Mouse (Mus musculus) lung, embryonic 16.5 days (tissue): ENCODE results near the gene Epha6. TPM values are rescaled to one million over a fixed set of nuclear protein-coding genes. Genes with fewer than 3 reads are reported as not detected.

Experiments used
- ATAC-seq: fragments of 200-750 bp; cut with Nextera tagmentation; 2 replicates; pipeline ENCODE4 v1.8.0; 2017; ENCODE audit warnings: low read depth, mild to moderate bottlenecking, moderate library complexity
- H3K27ac ChIP-seq: fragments of 300-500 bp; sonication (generic); 2 replicates; pipeline ENCODE4 v1.5.1; 2014; ENCODE audit warnings: mild to moderate bottlenecking, control low read depth, low read length
- H3K27me3 ChIP-seq: fragments of 300-500 bp; sonication (generic); 2 replicates; pipeline ENCODE4 v1.6.1; 2014; ENCODE audit warnings: low read depth, low read length, mixed read lengths; ENCODE audit not compliant: control insufficient read depth, insufficient read depth
- H3K36me3 ChIP-seq: fragments of 300-500 bp; sonication (generic); 2 replicates; pipeline ENCODE4 v1.6.1; 2014; ENCODE audit warnings: low read length; ENCODE audit not compliant: control insufficient read depth, insufficient read depth
- H3K4me1 ChIP-seq: fragments of 300-500 bp; sonication (generic); replicated peaks from 2 replicates; pipeline ENCODE4 v1.6.1; 2014; ENCODE audit warnings: low read length, mixed read lengths; ENCODE audit not compliant: control insufficient read depth, insufficient read depth
- H3K4me2 ChIP-seq: fragments of 300-500 bp; sonication (generic); 2 replicates; pipeline ENCODE4 v1.6.1; 2014; ENCODE audit warnings: low read depth, low read length, control low read depth
- H3K4me3 ChIP-seq: fragments of 300-500 bp; sonication (generic); 2 replicates; pipeline ENCODE4 v1.5.1; 2014; ENCODE audit warnings: mild to moderate bottlenecking, low read length, control low read depth
- H3K9ac ChIP-seq: fragments of 300-500 bp; sonication (generic); 2 replicates; pipeline ENCODE4 v1.6.1; 2014; ENCODE audit warnings: low read length, control low read depth
- H3K9me3 ChIP-seq: fragments of 300-500 bp; sonication (generic); 2 replicates; pipeline ENCODE4 v1.6.1; 2016; ENCODE audit warnings: low read length; ENCODE audit not compliant: control insufficient read depth
- WGBS: fragments of 180-500 bp; shearing (Covaris S2); extraction: QIAGEN DNeasy Blood & Tissue Kit; methylation state at CpG from one replicate; pipeline ENCODE4 v1.1.7; 2014; 5-methylcytosine and 5-hydroxymethylcytosine counted together
- microRNA-seq: library from miRNA; unstranded; fragments of <30 nt; microRNA quantifications from one replicate; pipeline ENCODE4, GENCODE M21; 2016
- polyA plus RNA-seq: library from polyadenylated mRNA; unstranded; fragments of >200 nt; fragmentation: Nextera tagmentation; extraction: Ambion mirVana; gene quantifications from 2 replicates; pipeline ENCODE4 v1.2.1, GENCODE M21; 2015

The Epha6 gene
- polyA plus RNA-seq, 1 experiment from 2014 or later, result not detected

DNA sequence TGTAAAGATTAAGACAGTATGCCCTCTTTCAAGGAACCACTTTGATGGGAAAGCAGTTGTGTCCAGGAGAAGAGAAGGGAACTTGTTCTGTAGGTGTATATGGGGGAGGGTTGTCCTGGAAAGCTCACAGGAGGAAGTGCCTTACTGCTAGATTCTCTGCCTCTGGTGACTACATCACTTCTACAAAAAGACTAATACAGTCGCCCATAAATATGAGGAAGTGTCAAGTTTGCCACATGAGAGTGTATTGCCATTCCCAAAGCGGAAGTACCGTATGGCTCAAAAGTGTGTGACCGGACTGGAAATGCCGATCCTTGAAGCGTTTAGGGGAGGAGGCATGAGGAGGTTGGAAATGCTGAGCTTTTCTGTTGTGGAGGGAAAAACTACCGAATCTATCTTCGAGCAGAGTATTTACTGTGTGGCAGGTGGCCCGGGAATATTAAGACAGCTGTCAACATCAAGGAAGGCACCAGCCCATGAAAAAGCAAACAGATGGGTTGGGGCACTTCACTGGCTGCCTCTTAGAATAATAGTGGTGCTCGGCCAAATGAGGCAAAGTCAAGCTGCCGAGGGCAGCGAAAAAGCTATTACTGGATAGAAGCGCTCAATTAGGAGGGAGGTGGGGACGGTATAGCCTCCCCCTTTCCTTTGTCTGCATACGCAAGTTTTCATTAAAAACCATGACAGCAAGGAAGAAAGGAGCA is 1001.1 kb downstream of the Epha6 start:
- H3K9ac ChIP-seq, result no peak overlapping the region
- H3K4me2 ChIP-seq, result no peak overlapping the region
- H3K9me3 ChIP-seq, result peaks cover 5% of the 10 kb centered on the region; the same call in 1 of the 2 replicates
- no peak overlapping the region for H3K4me3 ChIP-seq
- no peaks in the 10 kb centered on the region for H3K27me3 ChIP-seq
- H3K36me3 ChIP-seq, result no peaks in the 10 kb centered on the region
- H3K27ac ChIP-seq, result no peak overlapping the region
- ATAC-seq, result no peak
- peaks cover 5% of the 10 kb centered on the region; the same call in 1 of the 2 replicates for H3K4me1 ChIP-seq
- 62% methylated on average over 15 of the region's 15 CpGs for WGBS

Small RNA genes within 50 kb of the gene (microRNA-seq; reads per million reads assigned to microRNA genes)
- not detected for gene Gm24755
